Mouse (Mus musculus) bone marrow macrophage, adult 2 months (primary cell): ENCODE measurements around the gene Nanos3.

Experiments used
- CTCF ChIP-seq: IDR thresholded peaks from 2 replicates; pipeline ENCODE4 v1.5.1; 2012; ENCODE audit warnings: low read depth, mild to moderate bottlenecking, low read length, moderate library complexity
- POLR2A ChIP-seq: IDR thresholded peaks from 2 replicates; pipeline ENCODE4 v1.6.1; 2012; ENCODE audit warnings: mild to moderate bottlenecking, low read depth, low read length, borderline replicate concordance

- TF ChIP-seq CTCF, result no peak
- no peak for TF ChIP-seq POLR2A
Measured at GRCm38 (mm10) chr8:84202466-84202865, 17.4 kb upstream of the Nanos3 start.
